Mouse (Mus musculus) liver, adult 2 months (tissue): ENCODE data around the gene Tesk2. TPM values are rescaled to one million over a fixed set of nuclear protein-coding genes. Genes with fewer than 3 reads are reported as not detected.

Source experiments
- DNase-seq: peaks from one replicate; pipeline ENCODE4 v3.0.0-alpha.2; 2011; ENCODE audit warnings: low read depth, low spot score; ENCODE audit errors: extremely low read depth
- H3K27ac ChIP-seq: fragments of 200-500 bp; replicated peaks from 2 replicates; pipeline ENCODE4 v1.5.1; 2012; ENCODE audit warnings: low read depth, mild to moderate bottlenecking, control low read depth, inconsistent platforms, low read length; ENCODE audit not compliant: insufficient read depth
- H3K27me3 ChIP-seq: fragments of 200-500 bp; 2 replicates; pipeline ENCODE4 v1.6.1; 2012; ENCODE audit warnings: mild to moderate bottlenecking, moderate library complexity, low read length, inconsistent platforms; ENCODE audit not compliant: control insufficient read depth, insufficient read depth
- H3K36me3 ChIP-seq: fragments of 200-500 bp; 2 replicates; pipeline ENCODE4 v1.6.1; 2012; ENCODE audit warnings: low read length, inconsistent platforms; ENCODE audit not compliant: control insufficient read depth, insufficient read depth
- H3K4me1 ChIP-seq: fragments of 200-500 bp; 2 replicates; pipeline ENCODE4 v1.6.1; 2011; ENCODE audit warnings: low read length; ENCODE audit not compliant: control insufficient read depth, insufficient read depth
- H3K4me3 ChIP-seq: fragments of 200-500 bp; 2 replicates; pipeline ENCODE4 v1.5.1; 2011; ENCODE audit warnings: low read depth, mild to moderate bottlenecking, control low read depth, low read length, moderate library complexity; ENCODE audit not compliant: insufficient read depth
- H3K79me2 ChIP-seq: fragments of 200-500 bp; 2 replicates; pipeline ENCODE4 v1.6.1; 2012; ENCODE audit warnings: inconsistent platforms, mild to moderate bottlenecking, low read length, moderate library complexity; ENCODE audit not compliant: control insufficient read depth, insufficient read depth
- H3K9ac ChIP-seq: fragments of 200-500 bp; 2 replicates; pipeline ENCODE4 v1.6.1; 2012; ENCODE audit warnings: low read depth, mild to moderate bottlenecking, control low read depth, inconsistent platforms, low read length
- CTCF ChIP-seq: fragments of 200-500 bp; IDR thresholded peaks from 2 replicates; pipeline ENCODE4 v1.5.1; 2011; ENCODE audit warnings: low read depth, low read length, control low read depth
- POLR2A ChIP-seq: fragments of 200-500 bp; IDR thresholded peaks from 2 replicates; pipeline ENCODE4 v1.6.1; 2011; ENCODE audit warnings: low read length, control low read depth; ENCODE audit not compliant: insufficient read depth; ENCODE audit errors: extremely low read depth
- WGBS: fragments of 180-500 bp; shearing (Covaris S2); methylation state at CpG from one replicate; pipeline ENCODE4 v1.1.7; 2018; 5-methylcytosine and 5-hydroxymethylcytosine counted together
- polyA plus RNA-seq: library from polyadenylated mRNA; depleted of rRNA; stranded (reverse); fragments of >200 nt; gene quantifications from 2 replicates; pipeline ENCODE4 v1.2.3, GENCODE M21; 2012
- total RNA-seq: library from RNA; depleted of rRNA; stranded (reverse); fragments of >200 nt; gene quantifications from 2 replicates; pipeline ENCODE4 v1.2.3, GENCODE M21; 2014

Gene Tesk2
- total and polyA plus RNA-seq, 2 experiments: 7.8 to 11.5 TPM

DNA sequence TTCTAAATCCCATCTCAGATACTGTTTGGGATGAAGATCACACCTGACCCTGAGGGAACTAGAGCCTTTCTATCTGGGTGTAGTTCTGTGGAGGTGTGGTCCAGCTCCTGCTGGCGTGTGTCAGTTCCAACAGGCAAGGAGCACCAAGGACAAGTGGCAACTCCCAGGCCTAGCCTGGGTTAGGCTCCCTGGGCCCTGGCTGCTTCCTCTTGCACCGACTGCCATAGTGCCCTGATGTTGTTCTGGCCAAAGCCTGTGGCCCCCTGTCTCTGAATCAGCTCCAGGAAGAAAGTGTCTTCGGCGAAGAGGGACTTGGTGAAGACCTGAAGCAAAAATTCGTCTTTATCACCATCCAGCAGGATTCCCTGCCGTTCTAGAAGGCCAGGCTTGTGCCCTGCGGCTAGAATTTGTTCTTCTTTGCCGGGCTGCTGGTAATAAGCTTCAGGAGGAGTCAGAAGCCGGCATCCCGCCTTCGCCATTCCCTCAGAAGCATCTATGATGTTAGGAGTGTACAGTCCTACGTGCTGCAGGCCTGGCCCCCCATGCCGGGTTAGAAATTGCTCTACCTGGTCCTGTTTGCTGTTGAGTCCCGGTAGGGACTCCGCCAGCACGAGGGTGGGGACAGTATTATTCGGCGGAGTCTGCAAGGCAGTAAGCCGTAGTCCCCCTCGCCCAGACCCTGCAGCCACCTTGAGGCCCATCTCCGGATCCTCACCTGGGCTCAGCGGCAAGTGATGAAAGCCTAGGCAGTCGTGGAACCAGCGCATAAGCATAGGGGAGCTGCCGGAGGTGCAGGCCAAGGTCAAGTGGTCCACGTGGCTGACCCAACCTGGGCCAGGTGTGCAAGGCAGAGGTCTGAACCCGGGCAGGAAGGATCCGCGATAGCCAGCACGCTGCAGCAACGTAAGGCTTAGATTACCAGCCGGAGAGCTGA is 99.5 kb downstream of the Tesk2 start:
- no peak overlapping the region for H3K27ac ChIP-seq
- peak overlapping the region; percentile 28; the same call in 1 of the 2 replicates for H3K9ac ChIP-seq
- DNase-seq: no peak
- peaks cover 4% of the 10 kb centered on the region for H3K4me1 ChIP-seq
- H3K27me3 ChIP-seq: no peaks in the 10 kb centered on the region
- H3K36me3 ChIP-seq: no peaks in the 10 kb centered on the region
- 50% methylated on average over 32 of the region's 32 CpGs for WGBS
- no peaks in the 10 kb centered on the region for H3K79me2 ChIP-seq
- TF ChIP-seq POLR2A: no peak
- no peak for TF ChIP-seq CTCF
- H3K4me3 ChIP-seq: peak overlapping the region; percentile 54; the same call in 1 of the 2 replicates

- Histone ChIP-seq H3K36me3 (no peaks in the 10 kb centered on the region), H3K79me2 (no peaks in the 10 kb centered on the region), H3K4me3 (peak overlapping the region; percentile 54), H3K27ac (no peak overlapping the region), H3K9ac (peak overlapping the region; percentile 63), H3K27me3 (no peaks in the 10 kb centered on the region), H3K4me1 (peaks cover 7% of the 10 kb centered on the region)
- under 1% methylated on average over 51 of the region's 51 CpGs for WGBS
- 0 out of 2 replicates have a peak, but pooled peaks have one; percentile 17 for TF ChIP-seq POLR2A
- peak; percentile 55 for TF ChIP-seq CTCF
- peak; percentile 86 for DNase-seq
Measured at GRCm38 (mm10) chr4:116820902-116821693, 100.3 kb downstream of the Tesk2 start.

GRCm38 (mm10) chr4:116821694-116822016 is 100.9 kb downstream of the Tesk2 start, which contains the start of gene Hpdl:
TSS of gene Hpdl (minus strand) at chr4:116821707.
- Histone ChIP-seq H3K4me1 (peaks cover 7% of the 10 kb centered on the region), H3K9ac (peak within 1 kb of the TSS; percentile 63), H3K27ac (no peak within 1 kb of the TSS), H3K27me3 (no peaks in the 10 kb centered on the region), H3K4me3 (peak within 1 kb of the TSS; percentile 54), H3K36me3 (no peaks in the 10 kb centered on the region), H3K79me2 (no peaks in the 10 kb centered on the region)
- WGBS: 11% methylated on average over 9 of the region's 9 CpGs
- TF ChIP-seq CTCF: no peak
- no peak for TF ChIP-seq POLR2A
- DNase-seq: no peak

DNA sequence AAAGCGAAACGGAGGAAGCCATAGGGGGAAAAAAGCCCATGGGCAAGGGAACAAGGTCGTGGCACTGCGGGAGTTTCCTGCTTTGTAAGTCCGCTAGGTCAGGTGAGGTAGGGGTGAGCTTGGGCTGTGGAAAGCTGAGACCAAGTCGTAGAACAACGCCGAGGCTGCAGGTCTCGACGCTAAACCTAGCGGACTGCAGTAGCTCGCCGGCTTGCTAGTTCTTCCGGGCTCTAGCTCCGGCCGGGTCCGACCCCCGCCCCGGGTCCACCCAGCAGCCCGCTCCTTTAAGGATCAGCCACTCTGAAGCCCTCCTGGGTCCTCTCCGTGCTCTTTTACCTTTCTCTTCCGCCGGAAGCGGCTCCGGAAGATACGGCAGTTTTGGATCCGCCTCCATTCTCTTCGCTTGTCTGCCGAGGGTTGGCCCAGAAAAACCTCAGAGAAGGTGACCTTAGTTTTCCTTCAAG is 103.8 kb downstream of the Tesk2 start:
- Histone ChIP-seq H3K9ac (peak overlapping the region; percentile 78), H3K27ac (peak overlapping the region; percentile 93), H3K79me2 (no peaks in the 10 kb centered on the region), H3K4me1 (peaks cover 7% of the 10 kb centered on the region), H3K4me3 (peak overlapping the region; percentile 77), H3K36me3 (no peaks in the 10 kb centered on the region), H3K27me3 (no peaks in the 10 kb centered on the region)
- TF ChIP-seq CTCF (no peak), POLR2A (peak; percentile 50; the same call in 1 of the 2 replicates)
- WGBS: under 1% methylated on average over 29 of the region's 29 CpGs
- peak; percentile 78 for DNase-seq

DNA sequence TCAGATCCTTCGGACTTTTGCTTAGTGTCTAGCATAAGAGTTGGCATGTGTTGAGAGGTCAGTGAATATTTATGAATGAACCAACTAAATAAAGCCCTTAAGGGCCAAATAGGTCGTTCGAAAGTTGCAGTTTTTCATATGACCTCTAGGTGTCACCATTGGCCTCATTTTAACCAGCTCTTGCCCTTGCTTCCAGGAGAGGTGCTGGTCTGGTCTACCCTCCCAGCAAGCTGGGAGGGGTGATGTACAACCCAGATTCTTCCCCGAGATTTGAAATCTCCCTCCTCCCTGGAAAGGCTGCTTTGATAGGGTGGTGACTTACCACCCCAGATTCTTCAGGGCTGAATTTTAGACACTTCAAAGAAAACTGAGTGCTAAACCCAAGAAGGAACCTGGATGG is 107.1 kb downstream of the Tesk2 start:
- DNase-seq: peak; percentile 72
- TF ChIP-seq CTCF: peak; percentile 56
- TF ChIP-seq POLR2A: no peak
- Histone ChIP-seq H3K27me3 (no peaks in the 10 kb centered on the region), H3K9ac (no peak overlapping the region), H3K4me1 (peaks cover 3% of the 10 kb centered on the region; the same call in 1 of the 2 replicates), H3K79me2 (no peaks in the 10 kb centered on the region), H3K4me3 (no peak overlapping the region), H3K27ac (no peak overlapping the region), H3K36me3 (no peaks in the 10 kb centered on the region)
- under 1% methylated on average over 4 of the region's 4 CpGs for WGBS
